Mouse (Mus musculus) stomach, postnatal 0 days (tissue): ENCODE measurements around the gene Zfp345. TPM values are rescaled to one million over a fixed set of nuclear protein-coding genes. Genes with fewer than 3 reads are reported as not detected.
"Not testable (repeated sequence)": the region's sequence is repeated elsewhere in the genome, so short reads cannot be mapped to it uniquely, and the experiment has no call there.

Source experiments
- ATAC-seq: fragments of 200-750 bp; cut with Nextera tagmentation; 2 replicates; pipeline ENCODE4 v1.8.0; 2017; ENCODE audit not compliant: low FRiP score, low TSS enrichment
- DNase-seq: peaks from one replicate; pipeline ENCODE4 v3.0.0-alpha.2; 2016; ENCODE audit warnings: low spot score
- H3K27ac ChIP-seq: fragments of 300-500 bp; sonication (generic); replicated peaks from 2 replicates; pipeline ENCODE4 v1.5.1; 2014; ENCODE audit warnings: mild to moderate bottlenecking, control low read depth
- H3K27me3 ChIP-seq: fragments of 300-500 bp; sonication (generic); 2 replicates; pipeline ENCODE4 v1.6.1; 2014; ENCODE audit warnings: low read length; ENCODE audit not compliant: control insufficient read depth, insufficient read depth
- H3K36me3 ChIP-seq: fragments of 300-500 bp; sonication (generic); 2 replicates; pipeline ENCODE4 v1.6.1; 2014; ENCODE audit warnings: low read length, mixed read lengths; ENCODE audit not compliant: control insufficient read depth, insufficient read depth
- H3K4me1 ChIP-seq: fragments of 300-500 bp; sonication (generic); replicated peaks from 2 replicates; pipeline ENCODE4 v1.6.1; 2014; ENCODE audit warnings: antibody characterized with exemption; ENCODE audit not compliant: control insufficient read depth, insufficient read depth
- H3K4me2 ChIP-seq: fragments of 300-500 bp; sonication (generic); replicated peaks from 2 replicates; pipeline ENCODE4 v1.6.1; 2014; ENCODE audit warnings: low read depth, mild to moderate bottlenecking, control low read depth, moderate library complexity
- H3K4me3 ChIP-seq: fragments of 300-500 bp; sonication (generic); 2 replicates; pipeline ENCODE4 v1.5.1; 2014; ENCODE audit warnings: low read depth, low read length, control low read depth
- H3K9ac ChIP-seq: fragments of 300-500 bp; sonication (generic); 2 replicates; pipeline ENCODE4 v1.6.1; 2014; ENCODE audit warnings: mild to moderate bottlenecking, low read length, control low read depth, mixed read lengths
- H3K9me3 ChIP-seq: fragments of 300-500 bp; sonication (generic); 2 replicates; pipeline ENCODE4 v1.6.1; 2016; ENCODE audit warnings: low read length; ENCODE audit not compliant: control insufficient read depth
- CTCF ChIP-seq: IDR thresholded peaks from 2 replicates; pipeline ENCODE4 v1.5.1; 2016; ENCODE audit warnings: antibody characterized with exemption, low read depth, mild to moderate bottlenecking, moderate library complexity
- EP300 ChIP-seq: optimal IDR thresholded peaks from 2 replicates; pipeline ENCODE3; 2016; ENCODE audit warnings: antibody characterized with exemption
- WGBS: fragments of 180-500 bp; shearing (Covaris S2); extraction: QIAGEN DNeasy Blood & Tissue Kit; methylation state at CpG from one replicate; pipeline ENCODE4 v1.1.7; 2014; 5-methylcytosine and 5-hydroxymethylcytosine counted together
- polyA plus RNA-seq: library from polyadenylated mRNA; unstranded; fragments of >200 nt; fragmentation: Nextera tagmentation; extraction: Ambion mirVana; gene quantifications from 2 replicates; pipeline ENCODE4 v1.2.1, GENCODE M21; 2015

Gene Zfp345
- 0.07 TPM in 1 of 2 replicates, not detected in the other for polyA plus RNA-seq

GRCm38 (mm10) chr2:150484939-150485778, at the start of gene Zfp345:
Gene Zfp345 (minus strand): TSS chr2:150485091.
- ATAC-seq, H3K9ac ChIP-seq, H3K27me3 ChIP-seq, H3K36me3 ChIP-seq, H3K4me2 ChIP-seq, H3K27ac ChIP-seq, H3K9me3 ChIP-seq, DNase-seq, H3K4me1 ChIP-seq, H3K4me3 ChIP-seq: not testable (repeated sequence)
- peak; percentile 34 for TF ChIP-seq CTCF
- WGBS: 71% methylated on average over 7 of the region's 8 CpGs

- H3K9ac ChIP-seq: no peak overlapping the region
- WGBS: 3% methylated on average over 41 of the region's 42 CpGs
These were observed 40.9 kb upstream of the Zfp345 start for GRCm38 (mm10) chr2:150525703-150526207.

GRCm38 (mm10) chr2:150512837-150513236, 27.9 kb upstream of the Zfp345 start:
- Histone ChIP-seq H3K9ac (no peak overlapping the region), H3K4me2 (no peak overlapping the region), H3K27ac (no peak overlapping the region), H3K4me3 (no peak overlapping the region), H3K36me3 (no peaks in the 10 kb centered on the region), H3K4me1 (no peaks in the 10 kb centered on the region), H3K27me3 (no peaks in the 10 kb centered on the region), H3K9me3 (no peaks in the 10 kb centered on the region)
- WGBS: 75% methylated on average over 3 of the region's 3 CpGs
- no peak for ATAC-seq
- TF ChIP-seq EP300 (no peak), CTCF (no peak)
- no peak for DNase-seq

More at GRCm38 (mm10) chr2:150525703-150526207, 40.9 kb upstream of the Zfp345 start:
- DNase-seq (peak; percentile 16), ATAC-seq (no peak)
- TF ChIP-seq EP300: no peak
- Histone ChIP-seq H3K9me3 (no peaks in the 10 kb centered on the region), H3K4me1 (no peaks in the 10 kb centered on the region), H3K4me3 (peak overlapping the region; percentile 27; the same call in 1 of the 2 replicates), H3K27me3 (no peaks in the 10 kb centered on the region), H3K36me3 (no peaks in the 10 kb centered on the region), H3K4me2 (peak overlapping the region; percentile 52), H3K27ac (no peak overlapping the region)

- not testable (repeated sequence) for H3K27ac ChIP-seq, H3K4me1 ChIP-seq, H3K9me3 ChIP-seq, ATAC-seq, H3K27me3 ChIP-seq, H3K9ac ChIP-seq, H3K36me3 ChIP-seq, DNase-seq
- peak overlapping the region; percentile 8; the same call in 1 of the 2 replicates for H3K4me3 ChIP-seq
- 40% methylated on average over 60 of the region's 60 CpGs for WGBS
- H3K4me2 ChIP-seq: peak overlapping the region; percentile 34; the same call in 1 of the 2 replicates
These were observed 15.5 kb upstream of the Zfp345 start for GRCm38 (mm10) chr2:150500124-150500973.

- WGBS: 81% methylated on average over 2 of the region's 2 CpGs
- Histone ChIP-seq H3K9me3 (no peaks in the 10 kb centered on the region), H3K9ac (no peak overlapping the region), H3K36me3 (no peaks in the 10 kb centered on the region), H3K4me1 (no peaks in the 10 kb centered on the region), H3K27me3 (no peaks in the 10 kb centered on the region), H3K4me2 (no peak overlapping the region), H3K4me3 (no peak overlapping the region), H3K27ac (no peak overlapping the region)
- DNase-seq (no peak), ATAC-seq (no peak)
- TF ChIP-seq EP300: no peak
- no peak for TF ChIP-seq CTCF
These were observed 8.1 kb upstream of the Zfp345 start for GRCm38 (mm10) chr2:150493031-150493430.

- under 1% methylated on average over 18 of the region's 18 CpGs for WGBS
- Histone ChIP-seq H3K4me2 (peak within 1 kb of the TSS; percentile 51), H3K4me3 (peak within 1 kb of the TSS; percentile 44), H3K27ac (0 out of 2 replicates have a peak within 1 kb of the TSS, but pooled peaks have one; percentile 35), H3K9ac (peak within 1 kb of the TSS; percentile 47; the same call in 1 of the 2 replicates)
- not testable (repeated sequence) for H3K36me3 ChIP-seq, H3K9me3 ChIP-seq, H3K4me1 ChIP-seq, H3K27me3 ChIP-seq
- ATAC-seq (peak; percentile 99), DNase-seq (peak; percentile 63)
These were observed 33.5 kb downstream of the Zfp345 start, which contains the start of gene Zfp442 for GRCm38 (mm10) chr2:150451180-150451919. Gene Zfp442 (minus strand): TSS chr2:150451486.

GRCm38 (mm10) chr2:150439084-150439483, 45.8 kb downstream of the Zfp345 start:
- not testable (repeated sequence) for H3K36me3 ChIP-seq, H3K4me1 ChIP-seq, H3K4me3 ChIP-seq, H3K9me3 ChIP-seq, H3K4me2 ChIP-seq, H3K27ac ChIP-seq, H3K9ac ChIP-seq, H3K27me3 ChIP-seq, DNase-seq, ATAC-seq
- 100% methylated on average over 1 of the region's 1 CpGs for WGBS
